Mouse (Mus musculus) thymus, postnatal 25 days (tissue): Measurements from ENCODE around the gene Cdc42bpb.

Experiments
- DNase-seq: peaks from one replicate; pipeline ENCODE4 v3.0.0; 2022

The Cdc42bpb gene

GRCm38 (mm10) chr12:111385883-111386641, 8.5 kb upstream of the Cdc42bpb start:
- no peak for DNase-seq

GRCm38 (mm10) chr12:111378812-111379211, 1.3 kb upstream of the Cdc42bpb start:
- DNase-seq: no peak

- no peak for DNase-seq
These were observed 520 bp upstream of the Cdc42bpb start for GRCm38 (mm10) chr12:111377986-111378490.

DNA sequence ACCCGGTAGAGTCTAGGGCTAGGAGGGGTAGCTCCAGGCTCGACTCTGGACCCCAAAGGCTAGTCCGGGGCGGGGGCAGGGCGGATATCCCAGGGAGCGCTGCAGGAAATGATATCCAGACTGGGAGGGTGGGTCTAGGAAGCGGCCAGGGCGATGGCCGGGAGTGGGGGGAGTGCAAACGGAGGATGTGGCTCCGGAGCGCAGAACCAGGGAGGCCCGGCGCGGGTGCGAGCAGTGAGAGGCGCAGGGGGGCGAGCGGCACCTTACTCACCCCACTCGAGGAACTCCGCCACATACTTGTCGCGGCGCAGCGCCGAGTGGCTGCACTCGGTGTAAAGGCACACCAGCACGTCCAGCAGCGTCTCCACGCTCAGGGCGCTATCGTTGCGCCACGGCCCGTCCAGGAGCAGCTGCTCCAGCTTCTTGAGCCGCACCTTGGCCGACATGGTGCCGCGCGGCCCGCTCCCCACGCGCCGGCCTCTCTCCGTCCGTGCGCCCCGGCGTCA, 639 bp downstream of the Cdc42bpb start:
- DNase-seq: no peak

GRCm38 (mm10) chr12:111376053-111376452, 1.5 kb downstream of the Cdc42bpb start:
- no peak for DNase-seq

DNA sequence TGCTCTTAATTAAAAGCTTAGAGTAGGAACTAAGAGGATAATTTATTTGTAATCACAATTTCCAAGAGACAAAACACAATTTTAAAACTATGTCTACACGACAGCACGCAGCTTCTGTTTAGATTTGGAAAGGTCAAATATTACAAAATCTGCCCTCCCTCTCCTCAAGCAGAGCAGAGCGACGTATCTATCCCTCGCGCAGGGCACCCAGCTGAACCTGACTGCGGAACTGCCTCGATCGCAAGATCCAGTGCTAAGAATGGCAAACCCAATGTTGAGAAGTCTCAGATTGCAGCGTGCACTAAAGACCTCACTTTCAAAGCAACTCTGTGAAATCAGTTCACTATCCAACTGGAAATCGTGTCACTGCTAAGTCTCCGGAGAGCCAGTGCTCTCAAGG, 2.0 kb downstream of the Cdc42bpb start:
- no peak for DNase-seq

GRCm38 (mm10) chr12:111374727-111375126, 2.8 kb downstream of the Cdc42bpb start:
- no peak for DNase-seq

DNA sequence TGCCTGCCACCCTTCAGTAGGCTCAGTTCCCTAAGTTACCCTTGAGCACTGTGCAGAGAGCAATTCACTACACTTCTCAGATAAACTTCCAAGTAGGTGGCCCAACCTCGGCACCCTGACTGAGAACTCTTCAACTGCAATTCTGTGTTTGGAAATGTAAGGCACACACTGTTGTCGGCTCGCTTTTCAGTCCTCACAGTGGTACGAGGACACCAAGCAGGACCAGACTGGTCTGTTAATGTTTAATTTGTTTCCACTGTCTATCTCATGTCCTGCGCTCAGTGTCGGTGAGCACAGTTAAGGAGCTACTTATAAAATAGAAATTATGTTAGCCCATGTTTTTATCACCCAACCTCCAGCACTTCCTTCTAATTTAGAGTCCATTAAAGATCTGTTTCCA, 4.1 kb downstream of the Cdc42bpb start:
- DNase-seq: no peak

DNA sequence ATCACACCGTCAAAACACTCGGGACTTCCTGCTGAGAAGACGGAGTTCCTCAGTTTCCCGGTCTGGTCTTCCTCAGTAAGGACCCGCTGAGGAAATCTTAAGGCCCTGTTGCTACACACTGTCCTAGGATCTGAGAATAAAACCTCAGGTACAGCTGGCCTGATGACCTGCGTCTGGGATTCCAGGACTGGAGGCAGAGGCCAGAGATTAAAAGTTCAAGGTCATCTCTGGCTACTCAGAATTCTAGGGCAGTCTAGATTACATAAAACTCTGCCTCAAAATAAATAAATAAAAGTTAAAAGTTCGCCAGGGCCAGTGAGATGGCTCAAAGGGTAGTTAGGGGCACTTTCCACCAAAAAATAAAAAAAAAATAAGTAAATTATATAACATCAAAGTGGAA, 5.6 kb downstream of the Cdc42bpb start:
- no peak for DNase-seq

GRCm38 (mm10) chr12:111370249-111370648, 7.3 kb downstream of the Cdc42bpb start:
- no peak for DNase-seq

GRCm38 (mm10) chr12:111367065-111367464, 10.5 kb downstream of the Cdc42bpb start:
- DNase-seq: no peak

GRCm38 (mm10) chr12:111364234-111364633, 13.3 kb downstream of the Cdc42bpb start:
- DNase-seq: no peak

DNA sequence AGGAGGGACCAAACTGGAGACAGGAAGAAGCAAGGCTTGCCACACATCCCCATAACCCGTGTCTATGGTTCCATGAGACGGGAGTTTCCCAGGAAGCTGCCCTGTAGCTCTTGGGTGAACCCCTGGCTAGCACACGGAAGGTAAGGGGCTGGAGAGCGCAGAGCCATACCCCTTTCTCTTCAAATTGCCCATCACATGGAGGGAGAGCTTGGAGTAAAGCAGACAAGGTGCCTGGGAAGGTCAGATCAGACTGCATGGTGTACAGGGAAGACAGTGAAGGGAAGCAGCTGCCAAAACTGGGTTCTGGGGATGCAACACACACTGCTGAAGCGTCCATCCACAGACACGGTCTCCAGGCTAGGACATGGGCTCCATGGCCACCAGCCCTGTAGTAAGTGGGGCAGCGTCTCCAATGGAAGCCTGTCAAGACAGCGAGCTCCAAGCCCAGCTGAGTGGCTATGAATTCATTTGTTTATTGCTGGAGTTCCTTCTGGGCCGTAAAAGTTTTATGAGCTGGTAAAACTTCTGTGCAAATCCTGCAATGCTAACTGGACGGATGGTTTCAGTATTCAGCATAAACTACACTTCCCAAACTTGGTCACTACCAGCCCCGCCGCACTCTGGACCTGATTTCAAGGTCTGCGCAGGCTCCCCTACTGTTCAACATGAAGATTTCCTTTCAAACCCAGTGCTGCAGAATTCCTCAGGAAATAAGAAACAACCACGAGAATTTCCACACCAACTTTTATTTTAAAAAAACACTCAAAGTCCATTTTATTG, 16.0 kb downstream of the Cdc42bpb start:
- no peak for DNase-seq

- DNase-seq: no peak
These were observed 16.8 kb downstream of the Cdc42bpb start for GRCm38 (mm10) chr12:111360671-111361070.

- no peak for DNase-seq
These were observed 21.3 kb downstream of the Cdc42bpb start for GRCm38 (mm10) chr12:111356216-111356615.

- no peak for DNase-seq
These were observed 23.4 kb downstream of the Cdc42bpb start for GRCm38 (mm10) chr12:111354142-111354541.

- DNase-seq: no peak
These were observed 24.0 kb downstream of the Cdc42bpb start for GRCm38 (mm10) chr12:111353439-111353915.

- DNase-seq: no peak
These were observed 24.5 kb downstream of the Cdc42bpb start for GRCm38 (mm10) chr12:111353008-111353407.

DNA sequence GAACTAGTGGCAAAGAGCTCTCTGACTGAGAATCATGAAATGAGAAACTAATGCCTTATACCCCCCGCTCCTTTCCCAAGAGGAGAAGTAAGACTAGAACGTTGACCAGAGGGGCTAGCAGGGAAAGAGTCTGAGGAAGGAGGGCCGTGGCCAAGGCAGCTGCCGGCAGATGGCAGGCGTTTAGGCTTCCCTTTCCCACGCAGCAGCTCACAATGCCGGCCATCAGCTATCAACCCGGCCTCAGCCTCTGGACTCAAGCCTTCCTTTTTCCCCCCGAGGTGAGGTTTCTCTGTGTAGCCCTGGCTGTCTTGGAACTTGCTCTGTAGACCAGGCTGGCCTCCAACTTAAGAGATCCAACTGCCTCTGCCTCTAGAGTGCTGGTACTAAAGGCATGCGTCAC, 25.0 kb downstream of the Cdc42bpb start:
- no peak for DNase-seq

- DNase-seq: no peak
These were observed 27.8 kb downstream of the Cdc42bpb start for GRCm38 (mm10) chr12:111349540-111350231.

- no peak for DNase-seq
These were observed 33.6 kb downstream of the Cdc42bpb start for GRCm38 (mm10) chr12:111343956-111344355.

GRCm38 (mm10) chr12:111340692-111341091, 36.8 kb downstream of the Cdc42bpb start:
- no peak for DNase-seq

GRCm38 (mm10) chr12:111337864-111338354, 39.6 kb downstream of the Cdc42bpb start:
- no peak for DNase-seq
